Mouse (Mus musculus) layer of hippocampus, postnatal 10 days (tissue): Measurements from ENCODE around the gene Josd1. TPM values are rescaled to one million over a fixed set of nuclear protein-coding genes. Genes with fewer than 3 reads are reported as not detected.
"Not testable (repeated sequence)": the region's sequence is repeated elsewhere in the genome, so short reads cannot be mapped to it uniquely, and the experiment has no call there.

Experiments
- DNase-seq, 2 experiments: peaks; one replicate each; pipeline ENCODE4 v3.0.0; 2021; ENCODE audit warnings: low spot score in 2 of 2
- total RNA-seq, 2 experiments: library from RNA; stranded (reverse); gene quantifications; 2 replicates each; pipeline ENCODE4 v1.2.3; 2021

The Josd1 gene
- total RNA-seq, 2 experiments from 2014 or later, result 36.6 to 40.5 TPM

GRCm38 (mm10) chr15:79693740-79694139, 6.0 kb upstream of the Josd1 start:
- no peak for DNase-seq

- no peak for DNase-seq
Measured at GRCm38 (mm10) chr15:79692334-79692733, 4.6 kb upstream of the Josd1 start.

- peak; percentile 56 to 67 for DNase-seq
Measured at GRCm38 (mm10) chr15:79691023-79691508, 3.3 kb upstream of the Josd1 start.

GRCm38 (mm10) chr15:79690426-79691022, 2.8 kb upstream of the Josd1 start, which contains the start of gene Gtpbp1:
TSS of gene Gtpbp1 (plus strand) at chr15:79690845.
- peak; percentile 95 to 97 for DNase-seq

GRCm38 (mm10) chr15:79689662-79690425, 2.1 kb upstream of the Josd1 start:
- DNase-seq, result no peak

GRCm38 (mm10) chr15:79688268-79688956, 693 bp upstream of the Josd1 start:
- no peak for DNase-seq

DNA sequence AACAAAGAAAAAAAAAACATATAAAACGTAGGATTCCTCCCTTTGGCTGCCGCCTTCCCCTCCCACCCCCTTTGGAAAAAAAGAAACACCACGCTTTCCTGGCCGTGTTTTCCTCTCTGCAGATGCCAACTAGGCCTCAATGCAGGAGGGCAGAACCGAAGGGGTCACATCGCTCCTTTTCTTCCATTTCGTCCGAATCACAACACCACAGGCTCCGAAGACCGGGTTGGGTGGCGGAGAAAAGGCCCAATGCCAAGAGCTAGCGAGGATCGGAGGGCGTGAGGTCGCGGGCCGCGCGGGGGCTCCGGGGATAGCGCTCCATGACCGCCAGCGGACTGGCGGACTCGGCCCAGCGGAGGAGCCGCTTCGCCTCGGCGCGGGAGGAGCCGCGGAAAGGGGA, 544 bp downstream of the Josd1 start:
- peak in 1 of 2 experiments; percentile 57 for DNase-seq

GRCm38 (mm10) chr15:79686046-79686869, 1.5 kb downstream of the Josd1 start:
- no peak for DNase-seq

DNA sequence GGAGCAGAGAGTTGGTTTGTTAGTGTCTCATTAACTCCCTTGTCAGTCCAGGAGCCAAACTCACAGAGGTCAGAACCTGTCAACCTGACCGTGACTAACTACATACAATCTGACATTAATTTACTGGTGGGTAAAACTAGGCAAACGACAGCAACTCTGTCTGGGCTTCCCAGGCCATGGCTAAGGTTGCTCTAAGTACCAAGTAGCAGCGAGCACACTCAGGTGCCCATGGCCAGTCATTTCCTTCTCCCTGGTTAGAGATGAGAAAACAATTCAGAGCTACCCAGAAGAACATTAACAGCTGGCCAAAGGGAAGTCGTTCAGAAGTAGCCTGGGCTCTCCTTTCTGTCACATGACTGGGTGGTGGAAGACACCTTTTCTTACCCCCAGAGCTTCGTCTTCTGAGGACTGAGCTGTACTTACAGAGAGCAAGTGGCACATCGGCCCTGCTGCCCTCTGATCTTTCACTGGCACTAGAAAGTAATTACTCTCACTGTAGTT, 2.5 kb downstream of the Josd1 start:
- DNase-seq, result no peak

DNA sequence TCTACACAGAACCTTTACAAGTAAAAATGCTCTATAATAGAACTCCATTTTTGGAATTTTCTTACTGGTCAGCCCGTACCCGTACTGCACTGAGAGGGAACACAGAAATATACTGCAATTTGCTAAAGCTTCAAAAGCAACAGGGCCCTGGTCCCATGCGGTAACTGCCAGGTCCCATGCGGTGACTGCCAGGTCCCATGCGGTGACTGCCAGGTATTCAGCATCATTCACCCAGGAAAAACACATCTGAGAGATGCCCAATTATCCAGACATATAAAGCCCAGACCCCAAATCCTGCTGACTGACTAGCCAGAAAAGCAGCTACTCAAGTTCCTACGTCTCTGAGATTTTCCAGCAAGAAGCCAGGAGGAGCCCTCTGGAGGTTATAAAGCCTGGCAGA, 3.1 kb downstream of the Josd1 start:
- no peak for DNase-seq

DNA sequence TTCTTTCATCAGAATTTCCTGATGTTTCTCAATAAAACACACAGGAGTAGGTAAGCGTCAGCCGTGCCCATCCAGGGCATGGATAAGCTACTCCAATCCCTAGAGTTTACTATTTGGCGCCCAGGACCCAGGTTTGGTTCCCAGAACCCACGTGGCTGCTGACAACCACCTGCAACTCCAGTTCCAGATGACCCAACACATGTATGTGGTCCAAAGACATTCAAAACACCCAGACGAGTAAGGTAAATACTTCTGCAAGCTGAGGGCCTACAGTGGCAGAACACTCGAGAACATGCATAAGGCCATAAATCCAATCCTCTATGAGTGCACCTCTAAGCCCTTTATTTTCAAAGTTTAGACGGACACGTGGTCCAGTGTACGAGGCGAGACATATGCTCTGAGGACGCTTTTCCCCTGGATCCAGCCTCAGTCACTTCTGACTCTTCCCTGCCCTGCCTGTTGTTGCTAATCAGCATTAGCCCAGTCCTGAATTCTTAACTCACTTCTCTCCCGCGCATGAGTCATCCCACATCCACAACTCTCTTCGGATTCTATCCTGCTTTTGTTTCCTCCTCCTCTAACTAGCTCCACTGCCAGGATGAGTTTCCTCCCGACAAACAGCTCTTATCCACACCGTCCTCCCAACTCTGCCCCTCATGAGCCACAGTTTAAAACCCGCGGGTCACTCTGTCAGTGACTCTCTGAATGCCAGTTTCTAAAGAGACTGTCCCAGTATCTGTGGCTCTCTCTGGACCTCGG, 3.8 kb downstream of the Josd1 start:
- DNase-seq, result no peak

GRCm38 (mm10) chr15:79683146-79683545, 4.6 kb downstream of the Josd1 start:
- no peak for DNase-seq

DNA sequence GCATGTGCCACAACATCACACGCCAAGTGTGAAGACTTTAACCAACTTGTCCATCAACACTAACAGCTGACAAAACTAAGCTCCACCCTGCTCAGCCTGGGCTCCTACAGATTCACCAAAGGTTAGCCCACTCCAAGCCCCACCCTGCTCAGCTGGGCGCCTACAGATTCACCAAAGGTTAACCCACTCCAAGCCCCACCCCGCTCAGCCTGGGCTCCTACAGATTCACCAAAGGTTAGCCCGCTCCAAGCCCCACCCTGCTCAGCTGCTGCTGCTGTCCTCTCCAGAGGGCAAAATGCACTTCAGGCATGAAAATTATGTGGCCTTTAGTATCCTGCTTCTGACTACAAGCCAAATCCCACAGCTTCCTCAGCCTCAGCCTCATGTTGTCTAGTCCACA, 5.7 kb downstream of the Josd1 start:
- no peak for DNase-seq

DNA sequence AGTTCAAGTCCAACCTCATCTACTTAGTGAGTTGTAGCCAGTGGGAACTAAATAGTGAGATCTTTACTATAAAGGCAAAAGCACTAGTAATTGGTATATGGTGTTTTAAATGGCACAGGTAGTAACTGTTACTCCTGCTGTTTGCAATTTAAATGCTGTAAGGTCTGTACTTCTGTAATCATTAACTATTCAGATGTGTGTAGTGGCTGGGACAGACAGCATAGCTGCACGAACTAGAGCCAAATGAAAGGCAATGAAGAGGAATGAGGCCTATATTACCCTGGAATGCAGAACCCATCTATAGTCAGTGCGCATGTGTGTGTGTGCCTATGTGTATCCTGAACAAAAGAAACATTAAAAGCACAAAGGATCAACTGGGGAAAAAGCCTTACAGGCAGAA, 9.8 kb downstream of the Josd1 start:
- DNase-seq, result no peak

- not testable (repeated sequence) for DNase-seq
Measured at GRCm38 (mm10) chr15:79671828-79672348, 15.8 kb downstream of the Josd1 start.

GRCm38 (mm10) chr15:79670972-79671299, 16.8 kb downstream of the Josd1 start:
- DNase-seq, result no peak

DNA sequence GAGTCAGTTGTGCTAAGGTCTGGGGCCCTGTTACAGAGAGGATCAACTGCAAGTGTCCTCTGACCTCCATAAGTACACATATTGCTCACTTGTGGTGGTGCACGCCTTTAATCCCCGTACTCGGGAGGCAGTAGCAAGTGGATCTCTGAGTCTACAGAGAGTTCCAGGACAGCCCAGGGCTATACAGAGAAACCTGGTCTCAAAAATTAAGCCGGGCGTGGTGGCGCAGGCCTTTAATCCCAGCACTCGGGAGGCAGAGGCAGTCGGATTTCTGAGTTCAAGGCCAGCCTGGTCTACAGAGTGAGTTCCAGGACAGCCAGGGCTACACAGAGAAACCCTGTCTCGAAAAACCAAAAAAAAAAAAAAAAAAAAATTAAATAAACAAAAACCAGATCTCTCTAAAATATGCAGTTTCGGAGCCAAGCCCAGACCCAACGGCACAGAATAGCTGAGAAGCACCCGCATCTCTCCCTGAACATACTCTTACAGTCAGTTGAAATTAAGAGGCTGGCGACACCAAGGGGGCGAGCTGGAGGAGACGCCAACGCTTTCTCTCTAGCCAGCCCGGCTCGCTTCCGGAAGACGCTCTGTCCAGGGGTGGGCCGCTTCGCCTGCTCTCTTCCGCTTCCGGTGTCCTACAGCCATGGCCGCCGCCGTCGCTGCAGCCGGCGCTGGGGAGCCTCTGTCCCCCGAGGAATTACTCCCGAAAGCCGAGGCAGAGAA, 17.3 kb downstream of the Josd1 start, which contains the start of gene Tomm22:
Gene Tomm22, plus strand, starts transcription at position 613 of the 723 bp plus-strand sequence.
- peak; percentile 88 to 89 for DNase-seq

DNA sequence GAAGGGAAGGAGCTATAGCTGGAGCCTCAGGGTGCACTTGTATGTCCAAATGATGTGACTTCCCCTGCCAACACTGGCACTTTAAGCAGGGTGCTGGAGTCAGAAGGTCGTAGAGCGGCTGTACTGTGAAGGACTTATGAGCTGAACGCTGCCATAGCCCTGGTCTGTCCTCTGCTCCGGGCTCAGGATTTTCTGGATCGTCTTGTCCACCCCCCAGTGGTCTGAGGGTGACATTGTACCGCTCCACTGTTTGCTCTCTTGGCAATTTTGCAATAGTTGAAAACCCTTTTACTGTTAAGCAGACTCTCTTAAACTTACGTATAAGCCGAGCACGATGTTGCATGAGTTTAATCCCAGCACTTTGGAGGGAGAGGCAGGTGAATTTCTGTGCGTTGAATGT, 18.5 kb downstream of the Josd1 start:
- DNase-seq, result no peak

DNA sequence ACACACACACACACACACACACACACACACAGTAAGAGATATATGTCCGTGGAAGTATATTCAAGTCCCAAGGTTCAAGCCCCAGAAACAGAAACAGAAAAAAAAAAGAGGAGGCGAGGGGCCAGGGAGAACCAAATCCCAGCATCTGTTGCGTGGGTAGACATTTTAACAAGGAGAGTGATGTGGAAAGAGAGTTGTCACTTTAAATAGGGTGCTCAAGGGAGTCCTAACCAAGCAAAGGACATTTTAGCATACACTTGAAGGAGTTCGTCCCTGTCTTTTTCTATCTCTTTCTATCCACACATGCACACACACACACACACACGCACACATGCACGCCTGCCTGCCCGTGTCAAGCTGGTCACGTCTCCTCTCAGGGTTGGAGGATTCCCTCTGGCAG, 23.1 kb downstream of the Josd1 start:
- DNase-seq, result no peak
